Mouse (Mus musculus) midbrain, embryonic 16.5 days (tissue): ENCODE measurements around the gene Cd9. TPM values are rescaled to one million over a fixed set of nuclear protein-coding genes. Genes with fewer than 3 reads are reported as not detected.

Experiments
- ATAC-seq: fragments of 200-750 bp; cut with Nextera tagmentation; 2 replicates; pipeline ENCODE4 v1.8.0; 2017; ENCODE audit warnings: moderate TSS enrichment
- H3K27ac ChIP-seq: fragments of 300-500 bp; sonication (generic); 2 replicates; pipeline ENCODE4 v1.5.1; 2014; ENCODE audit warnings: mild to moderate bottlenecking, low read length, mixed read lengths
- H3K27me3 ChIP-seq: fragments of 300-500 bp; sonication (generic); 2 replicates; pipeline ENCODE4 v1.6.1; 2014; ENCODE audit warnings: low read depth, low read length, mixed read lengths; ENCODE audit not compliant: control insufficient read depth, insufficient read depth
- H3K36me3 ChIP-seq: fragments of 300-500 bp; sonication (generic); 2 replicates; pipeline ENCODE4 v1.6.1; 2014; ENCODE audit warnings: mild to moderate bottlenecking, low read length, moderate library complexity, mixed read lengths; ENCODE audit not compliant: control insufficient read depth, insufficient read depth
- H3K4me1 ChIP-seq: fragments of 300-500 bp; sonication (generic); 2 replicates; pipeline ENCODE4 v1.6.1; 2014; ENCODE audit warnings: mild to moderate bottlenecking, low read length, mixed read lengths; ENCODE audit not compliant: control insufficient read depth, insufficient read depth
- H3K4me2 ChIP-seq: fragments of 300-500 bp; sonication (generic); 2 replicates; pipeline ENCODE4 v1.6.1; 2014; ENCODE audit warnings: mild to moderate bottlenecking, low read length, mixed read lengths
- H3K4me3 ChIP-seq: fragments of 300-500 bp; sonication (generic); 2 replicates; pipeline ENCODE4 v1.5.1; 2014; ENCODE audit warnings: low read depth, mild to moderate bottlenecking, low read length, moderate library complexity, mixed read lengths
- H3K9ac ChIP-seq: fragments of 300-500 bp; sonication (generic); 2 replicates; pipeline ENCODE4 v1.6.1; 2014; ENCODE audit warnings: low read depth, low read length, mixed read lengths
- H3K9me3 ChIP-seq: fragments of 300-500 bp; sonication (generic); replicated peaks from 2 replicates; pipeline ENCODE4 v1.6.1; 2014; ENCODE audit warnings: mild to moderate bottlenecking, low read length, mixed read lengths; ENCODE audit not compliant: control insufficient read depth, poor library complexity, severe bottlenecking
- WGBS: fragments of 180-500 bp; shearing (Covaris S2); extraction: QIAGEN DNeasy Blood & Tissue Kit; methylation state at CpG from one replicate; pipeline ENCODE4 v1.1.7; 2014; 5-methylcytosine and 5-hydroxymethylcytosine counted together
- polyA plus RNA-seq: library from polyadenylated mRNA; unstranded; fragments of >200 nt; fragmentation: Nextera tagmentation; extraction: Ambion mirVana; gene quantifications from 2 replicates; pipeline ENCODE4 v1.2.1, GENCODE M21; 2015

Gene Cd9
- polyA plus RNA-seq, 1 experiment from 2014 or later, result 88.0 TPM

GRCm38 (mm10) chr6:125528614-125529200 lies 34.1 kb upstream of the Cd9 start:
- H3K36me3 ChIP-seq, result no peaks in the 10 kb centered on the region
- H3K9ac ChIP-seq, result no peak overlapping the region
- no peaks in the 10 kb centered on the region for H3K9me3 ChIP-seq
- no peak for ATAC-seq
- no peak overlapping the region for H3K4me3 ChIP-seq
- H3K27me3 ChIP-seq, result no peaks in the 10 kb centered on the region
- H3K4me1 ChIP-seq, result no peaks in the 10 kb centered on the region
- no peak overlapping the region for H3K27ac ChIP-seq
- WGBS, result 91% methylated on average over 9 of the region's 9 CpGs
- H3K4me2 ChIP-seq, result no peak overlapping the region

GRCm38 (mm10) chr6:125526066-125526465 lies 31.5 kb upstream of the Cd9 start:
- Histone ChIP-seq H3K4me1 (no peaks in the 10 kb centered on the region), H3K9me3 (no peaks in the 10 kb centered on the region), H3K9ac (no peak overlapping the region), H3K4me2 (no peak overlapping the region), H3K4me3 (no peak overlapping the region), H3K36me3 (no peaks in the 10 kb centered on the region), H3K27me3 (no peaks in the 10 kb centered on the region), H3K27ac (no peak overlapping the region)
- 68% methylated on average over 3 of the region's 3 CpGs for WGBS
- ATAC-seq, result no peak

GRCm38 (mm10) chr6:125524027-125524426 lies 29.4 kb upstream of the Cd9 start:
- Histone ChIP-seq H3K9ac (no peak overlapping the region), H3K27me3 (no peaks in the 10 kb centered on the region), H3K27ac (no peak overlapping the region), H3K4me2 (no peak overlapping the region), H3K4me1 (no peaks in the 10 kb centered on the region), H3K36me3 (no peaks in the 10 kb centered on the region), H3K4me3 (no peak overlapping the region), H3K9me3 (no peaks in the 10 kb centered on the region)
- ATAC-seq, result no peak
- 85% methylated on average over 6 of the region's 6 CpGs for WGBS

GRCm38 (mm10) chr6:125521558-125522193 lies 27.1 kb upstream of the Cd9 start:
- WGBS, result 58% methylated on average over 5 of the region's 5 CpGs
- no peak overlapping the region for H3K4me3 ChIP-seq
- no peaks in the 10 kb centered on the region for H3K27me3 ChIP-seq
- no peaks in the 10 kb centered on the region for H3K36me3 ChIP-seq
- no peak for ATAC-seq
- H3K4me1 ChIP-seq, result no peaks in the 10 kb centered on the region
- no peak overlapping the region for H3K27ac ChIP-seq
- H3K9ac ChIP-seq, result no peak overlapping the region
- no peak overlapping the region for H3K4me2 ChIP-seq
- H3K9me3 ChIP-seq, result no peaks in the 10 kb centered on the region

GRCm38 (mm10) chr6:125515503-125516315 lies 21.1 kb upstream of the Cd9 start:
- Histone ChIP-seq H3K4me3 (no peak overlapping the region), H3K9ac (no peak overlapping the region), H3K36me3 (no peaks in the 10 kb centered on the region), H3K4me1 (no peaks in the 10 kb centered on the region), H3K27me3 (no peaks in the 10 kb centered on the region), H3K9me3 (no peaks in the 10 kb centered on the region), H3K27ac (no peak overlapping the region), H3K4me2 (no peak overlapping the region)
- ATAC-seq, result no peak
- 88% methylated on average over 11 of the region's 11 CpGs for WGBS

- H3K36me3 ChIP-seq, result no peaks in the 10 kb centered on the region
- WGBS, result 63% methylated on average over 6 of the region's 6 CpGs
- no peak overlapping the region for H3K4me2 ChIP-seq
- H3K4me1 ChIP-seq, result no peaks in the 10 kb centered on the region
- no peaks in the 10 kb centered on the region for H3K27me3 ChIP-seq
- ATAC-seq, result no peak
- no peak overlapping the region for H3K4me3 ChIP-seq
- H3K27ac ChIP-seq, result no peak overlapping the region
- H3K9me3 ChIP-seq, result no peaks in the 10 kb centered on the region
- no peak overlapping the region for H3K9ac ChIP-seq
Observed at GRCm38 (mm10) chr6:125512950-125513596, 18.5 kb upstream of the Cd9 start.

- H3K4me1 ChIP-seq, result no peaks in the 10 kb centered on the region
- H3K36me3 ChIP-seq, result no peaks in the 10 kb centered on the region
- H3K4me2 ChIP-seq, result no peak overlapping the region
- H3K4me3 ChIP-seq, result no peak overlapping the region
- ATAC-seq, result no peak
- no peaks in the 10 kb centered on the region for H3K9me3 ChIP-seq
- 87% methylated on average over 7 of the region's 7 CpGs for WGBS
- no peak overlapping the region for H3K9ac ChIP-seq
- no peak overlapping the region for H3K27ac ChIP-seq
- no peaks in the 10 kb centered on the region for H3K27me3 ChIP-seq
Observed at GRCm38 (mm10) chr6:125511196-125511595, 16.6 kb upstream of the Cd9 start.

GRCm38 (mm10) chr6:125510645-125511044 lies 16.1 kb upstream of the Cd9 start:
- Histone ChIP-seq H3K4me2 (no peak overlapping the region), H3K4me1 (no peaks in the 10 kb centered on the region)

GRCm38 (mm10) chr6:125509783-125510182 lies 15.2 kb upstream of the Cd9 start:
- no peak overlapping the region for H3K4me3 ChIP-seq
- no peak for ATAC-seq
- H3K36me3 ChIP-seq, result no peaks in the 10 kb centered on the region
- no peaks in the 10 kb centered on the region for H3K27me3 ChIP-seq
- no peak overlapping the region for H3K4me2 ChIP-seq
- H3K9ac ChIP-seq, result no peak overlapping the region
- WGBS, result 85% methylated on average over 3 of the region's 3 CpGs
- no peaks in the 10 kb centered on the region for H3K9me3 ChIP-seq
- H3K27ac ChIP-seq, result no peak overlapping the region
- no peaks in the 10 kb centered on the region for H3K4me1 ChIP-seq

More at GRCm38 (mm10) chr6:125510645-125511044, 16.1 kb upstream of the Cd9 start:
- no peak for ATAC-seq
- no peak overlapping the region for H3K9ac ChIP-seq
- no peak overlapping the region for H3K4me3 ChIP-seq
- H3K27ac ChIP-seq, result no peak overlapping the region
- no peaks in the 10 kb centered on the region for H3K36me3 ChIP-seq
- H3K27me3 ChIP-seq, result no peaks in the 10 kb centered on the region
- H3K9me3 ChIP-seq, result no peaks in the 10 kb centered on the region
